Mouse (Mus musculus) heart, embryonic 10.5 days (tissue): ENCODE measurements around the gene Gm20716. TPM values are rescaled to one million over a fixed set of nuclear protein-coding genes. Genes with fewer than 3 reads are reported as not detected.

Experiments
- DNase-seq: peaks from one replicate; pipeline ENCODE4 v3.0.0-alpha.2; 2017; ENCODE audit warnings: low spot score
- H3K27ac ChIP-seq: fragments of 300-500 bp; sonication (generic); 2 replicates; pipeline ENCODE4 v1.5.1; 2016; ENCODE audit warnings: mild to moderate bottlenecking
- H3K27me3 ChIP-seq: fragments of 300-500 bp; sonication (generic); 2 replicates; pipeline ENCODE4 v1.6.1; 2016; ENCODE audit warnings: mild to moderate bottlenecking; ENCODE audit not compliant: poor library complexity, insufficient read depth, severe bottlenecking
- H3K36me3 ChIP-seq: fragments of 300-500 bp; sonication (generic); 2 replicates; pipeline ENCODE4 v1.6.1; 2016; ENCODE audit warnings: mild to moderate bottlenecking, moderate library complexity
- H3K4me1 ChIP-seq: fragments of 300-500 bp; sonication (generic); 2 replicates; pipeline ENCODE4 v1.6.1; 2016; ENCODE audit warnings: mild to moderate bottlenecking
- H3K4me3 ChIP-seq: fragments of 300-500 bp; sonication (generic); 2 replicates; pipeline ENCODE4 v1.5.1; 2016; ENCODE audit warnings: mild to moderate bottlenecking, moderate library complexity
- H3K9me3 ChIP-seq: fragments of 300-500 bp; sonication (generic); 2 replicates; pipeline ENCODE4 v1.6.1; 2016; ENCODE audit warnings: mild to moderate bottlenecking, moderate library complexity
- WGBS: fragments of 180-500 bp; shearing (Covaris S2); methylation state at CpG from one replicate; pipeline ENCODE4 v1.1.7; 2016; 5-methylcytosine and 5-hydroxymethylcytosine counted together
- polyA plus RNA-seq: library from polyadenylated mRNA; unstranded; fragments of >200 nt; fragmentation: Nextera tagmentation; extraction: Ambion mirVana; gene quantifications from 2 replicates; pipeline ENCODE4 v1.2.1, GENCODE M21; 2016

Gene Gm20716
- polyA plus RNA-seq, 1 experiment from 2014 or later, result 16.6 TPM

GRCm38 (mm10) chr2:168248167-168248855 lies 18.1 kb upstream of the Gm20716 start:
- Histone ChIP-seq H3K4me3 (no peak overlapping the region), H3K27ac (no peak overlapping the region), H3K36me3 (no peaks in the 10 kb centered on the region), H3K27me3 (peaks cover 70% of the 10 kb centered on the region), H3K4me1 (peaks cover 6% of the 10 kb centered on the region; the same call in 1 of the 2 replicates), H3K9me3 (no peaks in the 10 kb centered on the region)
- 73% methylated on average over 8 of the region's 8 CpGs for WGBS
- no peak for DNase-seq

DNA sequence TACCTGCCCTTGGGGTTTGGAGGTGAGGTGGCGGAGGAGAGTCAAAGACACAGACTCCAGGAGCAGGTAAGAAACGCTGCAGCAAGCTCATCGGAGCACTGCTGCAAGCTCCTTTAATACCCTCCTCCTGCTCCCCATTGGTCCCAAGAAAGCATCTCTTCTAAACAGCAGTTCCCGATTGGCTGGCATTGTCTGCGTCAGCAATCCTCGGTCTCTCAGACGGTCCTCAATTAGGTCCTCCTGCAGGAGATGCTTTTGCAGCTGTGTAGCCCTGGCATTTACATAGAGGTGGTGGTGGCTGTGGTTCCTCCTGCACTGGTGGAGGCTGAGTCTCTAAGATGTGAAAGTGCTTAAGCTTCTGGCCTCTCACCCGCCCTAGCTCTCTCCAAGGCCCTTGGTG lies 15.4 kb upstream of the Gm20716 start:
- H3K36me3 ChIP-seq, result no peaks in the 10 kb centered on the region
- H3K27me3 ChIP-seq, result peaks cover 43% of the 10 kb centered on the region
- DNase-seq, result no peak
- no peak overlapping the region for H3K4me3 ChIP-seq
- no peaks in the 10 kb centered on the region for H3K9me3 ChIP-seq
- 30% methylated on average over 8 of the region's 8 CpGs for WGBS
- H3K4me1 ChIP-seq, result no peaks in the 10 kb centered on the region
- H3K27ac ChIP-seq, result no peak overlapping the region

- H3K9me3 ChIP-seq, result no peaks in the 10 kb centered on the region
- H3K27ac ChIP-seq, result no peak overlapping the region
- no peak for DNase-seq
- H3K27me3 ChIP-seq, result peaks cover 37% of the 10 kb centered on the region
- H3K4me3 ChIP-seq, result no peak overlapping the region
- H3K4me1 ChIP-seq, result no peaks in the 10 kb centered on the region
- WGBS, result 70% methylated on average over 4 of the region's 4 CpGs
- no peaks in the 10 kb centered on the region for H3K36me3 ChIP-seq
Measured at GRCm38 (mm10) chr2:168243278-168243677, 13.1 kb upstream of the Gm20716 start.

GRCm38 (mm10) chr2:168242841-168243240 lies 12.7 kb upstream of the Gm20716 start:
- H3K4me3 ChIP-seq, result no peak overlapping the region
- no peak for DNase-seq
- no peaks in the 10 kb centered on the region for H3K4me1 ChIP-seq
- H3K27ac ChIP-seq, result no peak overlapping the region
- no peaks in the 10 kb centered on the region for H3K36me3 ChIP-seq
- peaks cover 36% of the 10 kb centered on the region for H3K27me3 ChIP-seq
- no peaks in the 10 kb centered on the region for H3K9me3 ChIP-seq

GRCm38 (mm10) chr2:168238335-168238734 lies 8.2 kb upstream of the Gm20716 start:
- 79% methylated on average over 4 of the region's 4 CpGs for WGBS

GRCm38 (mm10) chr2:168233286-168233685 lies 3.1 kb upstream of the Gm20716 start:
- no peak overlapping the region for H3K27ac ChIP-seq
- 0 out of 2 replicates have a peak, but pooled peaks cover 3% of the 10 kb centered on the region for H3K9me3 ChIP-seq
- peaks cover 25% of the 10 kb centered on the region for H3K4me1 ChIP-seq
- peaks cover 23% of the 10 kb centered on the region for H3K36me3 ChIP-seq
- no peak for DNase-seq
- no peak overlapping the region for H3K4me3 ChIP-seq
- WGBS, result 89% methylated on average over 5 of the region's 5 CpGs
- H3K27me3 ChIP-seq, result no peaks in the 10 kb centered on the region

More at GRCm38 (mm10) chr2:168238335-168238734, 8.2 kb upstream of the Gm20716 start:
- Histone ChIP-seq H3K9me3 (0 out of 2 replicates have a peak, but pooled peaks cover 3% of the 10 kb centered on the region), H3K36me3 (peaks cover 9% of the 10 kb centered on the region), H3K4me1 (no peaks in the 10 kb centered on the region), H3K4me3 (no peak overlapping the region), H3K27ac (no peak overlapping the region), H3K27me3 (no peaks in the 10 kb centered on the region; the same call in 1 of the 2 replicates)
- no peak for DNase-seq

GRCm38 (mm10) chr2:168231471-168231829 lies 1.3 kb upstream of the Gm20716 start:
- H3K27me3 ChIP-seq, result no peaks in the 10 kb centered on the region
- peak overlapping the region; percentile 96 for H3K4me3 ChIP-seq
- peaks cover 27% of the 10 kb centered on the region for H3K36me3 ChIP-seq
- H3K4me1 ChIP-seq, result peaks cover 31% of the 10 kb centered on the region
- no peaks in the 10 kb centered on the region for H3K9me3 ChIP-seq
- no peak for DNase-seq
- WGBS, result 52% methylated on average over 31 of the region's 33 CpGs
- peak overlapping the region; percentile 97 for H3K27ac ChIP-seq

GRCm38 (mm10) chr2:168230773-168231470 lies 758 bp upstream of the Gm20716 start:
- Histone ChIP-seq H3K36me3 (peaks cover 32% of the 10 kb centered on the region), H3K27ac (peak overlapping the region; percentile 97), H3K4me3 (peak overlapping the region; percentile 96), H3K4me1 (peaks cover 31% of the 10 kb centered on the region), H3K9me3 (no peaks in the 10 kb centered on the region), H3K27me3 (no peaks in the 10 kb centered on the region)
- no peak for DNase-seq
- 3% methylated on average over 105 of the region's 105 CpGs for WGBS

DNA sequence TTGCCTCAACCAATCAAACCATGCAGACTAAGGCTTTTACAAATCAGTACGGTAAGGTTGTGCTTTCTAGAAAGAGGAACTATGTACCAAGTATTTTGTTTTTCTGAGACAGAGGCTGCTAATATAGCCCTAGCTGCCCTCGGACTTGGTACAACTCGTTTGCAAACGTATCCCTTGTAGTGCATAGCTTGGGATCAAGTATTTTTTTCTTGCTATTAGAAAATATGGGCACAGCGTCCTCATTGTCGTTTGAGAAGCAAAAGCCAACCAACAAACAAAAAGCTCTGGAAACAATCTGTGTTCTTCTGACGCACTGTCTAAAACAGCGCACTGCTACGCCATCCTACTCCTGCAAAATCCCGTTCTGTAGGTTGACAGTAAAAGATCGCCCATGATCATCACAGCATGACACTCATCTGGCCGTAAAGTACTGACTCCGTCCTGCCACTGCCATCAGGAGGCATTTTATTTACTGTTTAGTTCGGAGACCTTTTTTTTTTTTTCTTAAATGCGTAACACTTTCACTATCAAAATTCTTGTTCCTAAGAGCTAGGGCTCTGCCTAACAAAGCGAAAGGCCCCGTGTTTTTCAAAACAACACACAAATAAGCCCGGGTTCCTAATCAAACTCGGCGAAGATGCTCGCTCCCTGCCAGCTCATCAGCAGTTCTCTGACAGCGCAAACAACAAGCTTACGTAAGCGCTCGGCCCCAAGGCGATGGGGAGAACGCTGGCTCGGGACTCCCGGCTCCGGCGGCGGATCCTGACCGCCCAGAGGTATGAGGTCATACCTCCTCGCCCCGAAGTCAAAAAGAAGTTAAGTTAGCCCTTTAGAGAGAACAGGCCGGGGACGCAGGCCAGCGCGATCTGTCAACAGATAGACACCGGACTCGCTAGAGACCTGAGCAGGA lies 793 bp downstream of the Gm20716 start:
- H3K4me1 ChIP-seq, result peaks cover 31% of the 10 kb centered on the region
- no peaks in the 10 kb centered on the region for H3K9me3 ChIP-seq
- DNase-seq, result no peak
- peak overlapping the region; percentile 97 for H3K27ac ChIP-seq
- peak overlapping the region; percentile 96 for H3K4me3 ChIP-seq
- H3K36me3 ChIP-seq, result peaks cover 48% of the 10 kb centered on the region
- WGBS, result 17% methylated on average over 41 of the region's 41 CpGs
- no peaks in the 10 kb centered on the region for H3K27me3 ChIP-seq

DNA sequence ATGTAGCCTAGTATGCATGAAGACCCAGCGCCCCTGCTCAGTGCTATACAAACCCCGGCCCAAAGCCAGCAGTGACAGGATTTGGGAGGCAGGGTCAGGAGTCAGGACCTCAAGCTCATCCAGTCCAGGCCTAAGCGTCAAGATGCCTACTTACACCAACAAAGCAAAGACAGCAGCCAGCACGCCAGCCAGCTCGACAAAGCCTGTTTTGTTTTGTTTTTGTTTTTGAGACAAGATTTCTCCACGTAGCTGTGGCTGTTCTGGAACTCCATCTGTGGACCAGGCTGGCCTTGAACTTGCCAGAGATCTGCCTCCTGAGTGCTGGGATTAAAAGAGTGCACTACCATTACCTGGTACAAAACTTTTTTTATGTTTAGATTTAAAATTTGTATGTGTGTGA lies 6.8 kb downstream of the Gm20716 start:
- 86% methylated on average over 6 of the region's 6 CpGs for WGBS

GRCm38 (mm10) chr2:168213788-168214397 lies 16.3 kb downstream of the Gm20716 start:
- no peak for DNase-seq
- peaks cover 92% of the 10 kb centered on the region for H3K36me3 ChIP-seq
- 0 out of 2 replicates have a peak, but pooled peaks cover 13% of the 10 kb centered on the region for H3K4me1 ChIP-seq
- no peak overlapping the region for H3K4me3 ChIP-seq
- H3K9me3 ChIP-seq, result no peaks in the 10 kb centered on the region
- no peak overlapping the region for H3K27ac ChIP-seq
- H3K27me3 ChIP-seq, result no peaks in the 10 kb centered on the region
- 56% methylated on average over 5 of the region's 5 CpGs for WGBS

More for the DNA sequence above, 6.8 kb downstream of the Gm20716 start:
- DNase-seq, result no peak
- Histone ChIP-seq H3K27ac (no peak overlapping the region), H3K27me3 (no peaks in the 10 kb centered on the region), H3K36me3 (peaks cover 79% of the 10 kb centered on the region), H3K9me3 (no peaks in the 10 kb centered on the region), H3K4me1 (peaks cover 7% of the 10 kb centered on the region; the same call in 1 of the 2 replicates), H3K4me3 (no peak overlapping the region)

DNA sequence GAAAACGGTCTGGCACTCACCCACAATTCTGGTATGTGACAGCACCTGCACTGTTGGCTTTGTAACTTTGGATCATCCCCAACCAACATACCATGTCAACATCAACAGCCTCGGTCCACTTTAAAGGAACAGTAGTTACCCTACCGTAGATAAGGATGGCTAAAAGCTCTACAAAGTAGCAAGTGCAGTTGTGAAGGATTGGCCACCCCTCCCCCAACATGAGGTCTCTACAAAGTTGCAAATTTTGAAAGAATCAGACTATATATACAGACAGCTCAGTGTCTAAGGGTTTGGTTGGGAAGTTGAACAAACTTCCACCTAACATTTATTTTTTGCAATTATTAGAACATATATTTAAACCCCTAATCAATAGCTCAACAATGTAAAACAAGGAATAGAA lies 22.3 kb downstream of the Gm20716 start:
- no peak for DNase-seq
- Histone ChIP-seq H3K27ac (peak overlapping the region; percentile 100), H3K27me3 (no peaks in the 10 kb centered on the region), H3K4me1 (peaks cover 25% of the 10 kb centered on the region), H3K36me3 (peaks cover 67% of the 10 kb centered on the region), H3K9me3 (no peaks in the 10 kb centered on the region), H3K4me3 (peak overlapping the region; percentile 12; the same call in 1 of the 2 replicates)
- WGBS, result 90% methylated on average over 3 of the region's 3 CpGs
